In the genomic region with DNA sequence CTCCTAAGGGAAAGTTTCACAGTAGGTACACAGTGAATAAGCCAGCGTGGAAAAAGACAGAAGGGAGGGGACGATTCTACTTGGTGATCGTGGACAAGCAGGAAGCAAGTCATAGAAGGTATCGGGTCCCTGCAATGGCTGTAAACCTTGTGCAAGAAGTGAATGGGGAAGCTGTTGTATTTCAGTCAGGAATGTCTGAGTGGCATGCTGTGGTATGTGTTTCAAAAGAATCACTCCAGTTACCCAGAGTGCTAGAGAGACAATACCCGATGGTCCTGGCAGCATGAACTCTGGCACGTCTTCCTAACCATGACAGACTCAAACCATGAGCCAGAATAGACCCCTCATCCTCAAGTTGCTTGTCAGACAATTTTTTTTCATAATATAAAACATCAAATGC, we compare ENCODE assay signal across 24 mouse cellular contexts.
DNase-seq lines count a peak whose midpoint lies in the region; ATAC-seq and TF ChIP-seq lines count a peak whose summit lies in the region.
"Had no signal": no experiment of that assay in that cellular context is flagged by ENCODE, and none has a peak within 500 bp of the region (broad histone marks: within the 10 kb centered on the region; RNA-seq: fewer than 3 reads in every experiment).

No protein-coding gene starts in this region.

- H3K27ac ChIP-seq in embryonic facial prominence, embryonic 14.5 days (replicated peaks; ENCODE audit: low read depth, low read length), result no peak overlapping the region
- no peak overlapping the region for H3K27ac ChIP-seq in embryonic facial prominence, embryonic 10.5 days (replicated peaks)
- no peak overlapping the region for H3K27ac ChIP-seq in kidney, postnatal 0 days
- H3K27ac ChIP-seq: embryonic facial prominence, embryonic 15.5 days; forebrain, embryonic 15.5 days; heart, embryonic 10.5 days; heart, embryonic 15.5 days; hindbrain, embryonic 15.5 days had no signal

- ATAC-seq in embryonic facial prominence, embryonic 14.5 days (ENCODE audit: low read depth), result no peak
- no peak for ATAC-seq in kidney, postnatal 0 days (replicated peaks; ENCODE audit: low FRiP score, low read depth)
- peak; percentile 96 for ATAC-seq in megakaryocyte progenitor cell, adult 5-6 weeks (replicated peaks; ENCODE audit: poor library complexity)
- ATAC-seq: CD4-positive, CD25-positive, alpha-beta regulatory T cell, adult 4 months; forebrain, embryonic 15.5 days had no signal

- H3K27me3 ChIP-seq in embryonic facial prominence, embryonic 14.5 days (replicated peaks; ENCODE audit: control insufficient read depth, insufficient read depth, low read length), result no peaks in the 10 kb centered on the region
- H3K27me3 ChIP-seq in embryonic facial prominence, embryonic 10.5 days (replicated peaks; ENCODE audit: low read depth, poor library complexity, severe bottlenecking), result no peaks in the 10 kb centered on the region
- no peaks in the 10 kb centered on the region for H3K27me3 ChIP-seq in kidney, postnatal 0 days (ENCODE audit: insufficient read depth, low read length)
- H3K27me3 ChIP-seq: embryonic facial prominence, embryonic 15.5 days; forebrain, embryonic 15.5 days; heart, embryonic 15.5 days; hindbrain, embryonic 15.5 days had no signal

- 63% methylated on average over 6 of the region's 6 CpGs for WGBS in embryonic facial prominence, embryonic 14.5 days
- 77% methylated on average over 6 of the region's 6 CpGs for WGBS in embryonic facial prominence, embryonic 10.5 days
- WGBS in kidney, postnatal 0 days, result 73% methylated on average over 6 of the region's 6 CpGs

- H3K9me3 ChIP-seq in embryonic facial prominence, embryonic 14.5 days (ENCODE audit: control insufficient read depth, low read length), result no peaks in the 10 kb centered on the region
- no peaks in the 10 kb centered on the region for H3K9me3 ChIP-seq in embryonic facial prominence, embryonic 10.5 days
- no peaks in the 10 kb centered on the region for H3K9me3 ChIP-seq in kidney, postnatal 0 days (replicated peaks; ENCODE audit: low read length)
- H3K9me3 ChIP-seq: embryonic facial prominence, embryonic 15.5 days; forebrain, embryonic 15.5 days; G1E; heart, embryonic 10.5 days; heart, embryonic 15.5 days; hindbrain, embryonic 15.5 days had no signal

- no peak for TF ChIP-seq CTCF in kidney, postnatal 0 days (IDR thresholded peaks at IDR 0.05; ENCODE audit: low read depth)

- no peaks in the 10 kb centered on the region for H3K36me3 ChIP-seq in embryonic facial prominence, embryonic 14.5 days (ENCODE audit: control insufficient read depth, insufficient read depth, low read length)
- no peaks in the 10 kb centered on the region for H3K36me3 ChIP-seq in embryonic facial prominence, embryonic 10.5 days (replicated peaks)
- H3K36me3 ChIP-seq in kidney, postnatal 0 days (ENCODE audit: insufficient read depth, low read length), result no peaks in the 10 kb centered on the region
- H3K36me3 ChIP-seq: embryonic facial prominence, embryonic 15.5 days; forebrain, embryonic 15.5 days; G1E; heart, embryonic 10.5 days; heart, embryonic 15.5 days; hindbrain, embryonic 15.5 days had no signal

- DNase-seq in embryonic facial prominence, embryonic 14.5 days (ENCODE audit: low spot score), result peak; percentile 11
- no peak for DNase-seq in embryonic facial prominence, embryonic 10.5 days (ENCODE audit: low spot score)
- peak; percentile 6 for DNase-seq in kidney, postnatal 0 days (ENCODE audit: low spot score)
- DNase-seq in kidney, adult 8-10 months, result no peak
- peak; percentile 85 for DNase-seq in Muller cell, postnatal 12 days (ENCODE audit: inconsistent ontology term)
- DNase-seq in left cerebral cortex, postnatal 25 days (ENCODE audit: low spot score in 2 of 2), result no peak
- DNase-seq in layer of hippocampus, postnatal 36 days, result no peak
- DNase-seq: adrenal gland, postnatal 10 days; B cell, adult 2 months; cerebellum, adult 11 months; cerebellum, adult 8-10 months; cerebellum, postnatal 25 days; gastrocnemius, postnatal 14 days; heart, adult 18-20 months; heart, postnatal 36 days had no signal

- H3K9ac ChIP-seq in embryonic facial prominence, embryonic 14.5 days (ENCODE audit: low read depth, low read length), result no peak overlapping the region
- no peak overlapping the region for H3K9ac ChIP-seq in kidney, postnatal 0 days (ENCODE audit: low read depth, low read length)
- H3K9ac ChIP-seq: embryonic facial prominence, embryonic 15.5 days; forebrain, embryonic 15.5 days; heart, embryonic 15.5 days; hindbrain, embryonic 15.5 days had no signal

- H3K4me2 ChIP-seq in embryonic facial prominence, embryonic 14.5 days (ENCODE audit: low read depth, low read length), result no peak overlapping the region
- H3K4me2 ChIP-seq in kidney, postnatal 0 days (ENCODE audit: low read length), result no peak overlapping the region
- H3K4me2 ChIP-seq: embryonic facial prominence, embryonic 15.5 days; forebrain, embryonic 15.5 days; heart, embryonic 15.5 days; hindbrain, embryonic 15.5 days had no signal

- H3K4me1 ChIP-seq in embryonic facial prominence, embryonic 14.5 days (ENCODE audit: control insufficient read depth, insufficient read depth, low read length), result no peaks in the 10 kb centered on the region
- H3K4me1 ChIP-seq in embryonic facial prominence, embryonic 10.5 days, result no peaks in the 10 kb centered on the region
- H3K4me1 ChIP-seq in kidney, postnatal 0 days (replicated peaks; ENCODE audit: insufficient read depth, low read length), result no peaks in the 10 kb centered on the region
- H3K4me1 ChIP-seq: embryonic facial prominence, embryonic 15.5 days; forebrain, embryonic 15.5 days; heart, embryonic 10.5 days; hindbrain, embryonic 15.5 days had no signal

- H3K4me3 ChIP-seq in embryonic facial prominence, embryonic 14.5 days (ENCODE audit: low read depth, low read length), result no peak overlapping the region
- no peak overlapping the region for H3K4me3 ChIP-seq in embryonic facial prominence, embryonic 10.5 days
- no peak overlapping the region for H3K4me3 ChIP-seq in kidney, postnatal 0 days (replicated peaks; ENCODE audit: low read depth, low read length)
- H3K4me3 ChIP-seq: embryonic facial prominence, embryonic 15.5 days; erythroblast, embryonic 14.5 days; forebrain, embryonic 15.5 days; heart, embryonic 10.5 days; heart, embryonic 15.5 days; hindbrain, embryonic 15.5 days had no signal

- intact Hi-C loops in left cerebral cortex, postnatal 25 days (cut with DNase I), result no loop called here

Comparison
In these comparisons a context has a peak if more than half of its experiments do, and no peak if none do; other contexts are left out.
1. DNase-seq: peak in embryonic facial prominence, embryonic 14.5 days (single experiment), kidney, postnatal 0 days (single experiment) and Muller cell, postnatal 12 days (single experiment); none in embryonic facial prominence, embryonic 10.5 days (single experiment), kidney, adult 8-10 months (0 of 2), left cerebral cortex, postnatal 25 days (0 of 2) and layer of hippocampus, postnatal 36 days (0 of 2).